Mouse (Mus musculus) testis, adult 2 months (tissue): ENCODE measurements at regions not wholly inside any gene's neighbourhood (a gene's known extent, or its start where the extent isn't known, plus 50 kb on each side); places are given as distances from the start of the nearest gene placed in this dataset.

Experiments
- H3K27ac ChIP-seq: fragments of 200-500 bp; 2 replicates; pipeline ENCODE4 v1.5.1; 2012; ENCODE audit warnings: low read depth, low read length; ENCODE audit not compliant: control insufficient read depth, insufficient read depth
- H3K27me3 ChIP-seq: fragments of 200-500 bp; 2 replicates; pipeline ENCODE4 v1.6.1; 2012; ENCODE audit warnings: mild to moderate bottlenecking, low read length, moderate library complexity; ENCODE audit not compliant: control insufficient read depth, insufficient read depth
- H3K36me3 ChIP-seq: fragments of 200-500 bp; 2 replicates; pipeline ENCODE4 v1.6.1; 2012; ENCODE audit warnings: mild to moderate bottlenecking, low read length; ENCODE audit not compliant: control insufficient read depth, insufficient read depth
- H3K4me1 ChIP-seq: fragments of 200-500 bp; 2 replicates; pipeline ENCODE4 v1.6.1; 2012; ENCODE audit warnings: low read length; ENCODE audit not compliant: control insufficient read depth, insufficient read depth
- H3K4me3 ChIP-seq: fragments of 200-500 bp; 2 replicates; pipeline ENCODE4 v1.5.1; 2012; ENCODE audit warnings: low read depth, mild to moderate bottlenecking, low read length, moderate library complexity, mixed read lengths; ENCODE audit not compliant: control insufficient read depth
- CTCF ChIP-seq: fragments of 200-500 bp; IDR thresholded peaks from 2 replicates; pipeline ENCODE4 v1.5.1; 2012; ENCODE audit warnings: low read depth, mild to moderate bottlenecking, inconsistent platforms, low read length, moderate library complexity; ENCODE audit not compliant: control insufficient read depth, insufficient read depth, insufficient replicate concordance
- POLR2A ChIP-seq: fragments of 200-500 bp; IDR thresholded peaks from 2 replicates; pipeline ENCODE4 v1.6.1; 2012; ENCODE audit warnings: low read depth, mild to moderate bottlenecking, inconsistent platforms, low read length, moderate library complexity; ENCODE audit not compliant: control insufficient read depth

DNA sequence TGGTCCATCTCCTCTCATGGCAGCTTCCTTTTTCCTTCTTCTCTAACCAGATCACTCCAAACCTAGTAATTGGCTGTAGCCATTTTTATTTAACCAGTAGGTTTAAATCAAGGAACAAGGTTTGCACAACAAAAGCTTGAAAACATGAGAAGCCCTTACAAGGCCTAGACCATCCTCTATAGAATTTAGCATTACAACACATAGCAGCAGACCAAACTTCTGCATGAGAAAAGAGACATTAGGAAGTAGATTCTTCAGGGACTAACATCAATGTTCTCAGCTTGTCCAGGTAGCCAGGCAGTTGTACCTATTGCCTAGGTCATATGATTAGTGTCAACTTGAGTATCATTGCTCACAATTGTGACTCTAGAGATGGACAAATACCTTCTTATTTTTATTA, 468.6 kb upstream of the Gm11114 start:
- TF ChIP-seq POLR2A (no peak), CTCF (no peak)
- Histone ChIP-seq H3K36me3 (no peaks in the 10 kb centered on the region), H3K27ac (no peak overlapping the region), H3K27me3 (no peaks in the 10 kb centered on the region), H3K4me1 (no peaks in the 10 kb centered on the region), H3K4me3 (no peak overlapping the region)

- no peaks in the 10 kb centered on the region for H3K36me3 ChIP-seq
- no peak for TF ChIP-seq CTCF
- TF ChIP-seq POLR2A, result no peak
- no peak overlapping the region for H3K4me3 ChIP-seq
- H3K27me3 ChIP-seq, result no peaks in the 10 kb centered on the region
- no peaks in the 10 kb centered on the region for H3K4me1 ChIP-seq
- H3K27ac ChIP-seq, result no peak overlapping the region
These were observed 451.0 kb upstream of the Gm11114 start for GRCm38 (mm10) chr9:84861600-84861999.

DNA sequence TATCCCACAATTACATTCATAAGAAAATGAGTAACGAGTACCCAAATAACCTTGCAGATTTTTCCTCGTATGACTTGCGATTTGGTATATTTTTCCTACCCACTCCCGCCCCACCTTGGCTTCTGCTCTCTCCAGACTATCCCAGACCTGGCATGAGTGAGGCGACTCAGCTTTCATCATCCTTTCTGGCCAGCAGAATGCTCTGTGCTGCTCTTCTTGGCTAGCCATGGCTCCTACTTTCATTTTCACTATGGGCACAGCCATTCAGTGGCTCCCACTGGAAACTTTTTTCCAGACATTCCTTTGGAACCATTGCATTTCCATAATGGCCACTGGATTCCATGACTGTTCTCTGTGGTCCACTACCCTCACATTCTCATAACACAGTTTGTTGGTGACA, 449.1 kb upstream of the Gm11114 start:
- no peak overlapping the region for H3K4me3 ChIP-seq
- H3K27me3 ChIP-seq, result no peaks in the 10 kb centered on the region

DNA sequence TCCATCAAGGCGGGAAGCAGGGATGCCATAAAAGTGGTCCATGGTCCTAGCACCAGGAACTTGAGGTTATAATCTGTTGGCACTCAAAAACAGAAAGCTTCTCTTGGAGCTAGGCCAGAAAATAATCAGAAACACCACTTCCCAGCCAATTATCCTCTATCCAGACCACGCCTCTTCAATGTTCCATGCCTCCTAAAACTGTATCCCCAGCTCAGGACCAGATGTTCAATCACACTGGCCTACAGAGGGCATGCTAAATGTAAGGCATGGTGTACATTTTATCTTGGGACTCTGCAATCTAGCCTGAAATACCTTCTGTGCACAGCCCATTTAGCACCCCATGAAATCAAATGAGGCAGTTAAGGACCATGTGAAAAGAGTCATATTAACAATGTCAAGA, 418.4 kb upstream of the Gm11114 start:
- no peak for TF ChIP-seq CTCF
- no peak for TF ChIP-seq POLR2A
- H3K36me3 ChIP-seq, result no peaks in the 10 kb centered on the region
- H3K4me3 ChIP-seq, result no peak overlapping the region
- no peaks in the 10 kb centered on the region for H3K27me3 ChIP-seq
- H3K27ac ChIP-seq, result no peak overlapping the region
- no peaks in the 10 kb centered on the region for H3K4me1 ChIP-seq

More for the DNA sequence above, 449.1 kb upstream of the Gm11114 start:
- Histone ChIP-seq H3K4me1 (no peaks in the 10 kb centered on the region), H3K27ac (no peak overlapping the region), H3K36me3 (no peaks in the 10 kb centered on the region)
- TF ChIP-seq CTCF, result no peak
- TF ChIP-seq POLR2A, result no peak

DNA sequence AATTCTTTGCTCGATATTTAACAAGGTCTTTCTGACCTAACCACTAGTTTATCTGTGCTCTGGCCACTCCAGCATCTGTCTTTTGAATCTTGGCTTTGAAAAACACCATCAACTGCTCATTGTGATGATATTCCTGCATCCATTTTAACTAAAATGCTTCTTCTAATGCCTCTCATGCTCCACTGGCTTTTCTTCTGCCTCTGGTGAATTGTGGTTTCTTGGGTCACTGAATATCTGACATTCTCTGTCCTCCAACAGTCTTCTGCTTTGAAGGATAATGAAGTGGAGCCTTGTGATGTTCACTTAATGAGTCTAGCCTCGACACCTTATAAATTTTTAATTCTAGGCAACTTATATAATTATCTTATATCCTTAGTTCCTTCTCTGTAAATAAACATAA, 416.5 kb upstream of the Gm11114 start:
- Histone ChIP-seq H3K4me3 (no peak overlapping the region), H3K27ac (no peak overlapping the region)
- TF ChIP-seq POLR2A (no peak), CTCF (no peak)

DNA sequence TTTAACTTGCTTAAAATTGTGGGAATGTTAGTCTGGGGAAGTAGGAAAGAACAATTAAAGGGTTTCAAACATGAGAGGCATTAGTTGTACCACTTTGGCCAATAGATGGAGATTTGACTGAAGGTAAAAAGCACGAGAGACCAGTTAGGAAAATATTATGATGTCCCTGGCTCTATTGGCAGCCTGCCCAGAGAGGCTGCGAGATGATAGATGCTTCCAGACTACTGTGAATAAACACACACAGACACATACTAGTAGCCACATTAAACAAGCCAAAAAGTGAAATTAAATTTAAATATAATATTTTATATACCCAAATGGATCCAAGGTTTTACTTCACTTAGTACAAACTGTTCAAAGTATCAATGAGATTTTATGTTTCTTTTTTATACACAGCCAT, 411.9 kb upstream of the Gm11114 start:
- H3K36me3 ChIP-seq, result no peaks in the 10 kb centered on the region
- no peak overlapping the region for H3K27ac ChIP-seq
- no peaks in the 10 kb centered on the region for H3K4me1 ChIP-seq
- no peak overlapping the region for H3K4me3 ChIP-seq
- TF ChIP-seq POLR2A (no peak), CTCF (no peak)
- H3K27me3 ChIP-seq, result no peaks in the 10 kb centered on the region

More for the DNA sequence above, 416.5 kb upstream of the Gm11114 start:
- Histone ChIP-seq H3K36me3 (no peaks in the 10 kb centered on the region), H3K4me1 (no peaks in the 10 kb centered on the region), H3K27me3 (no peaks in the 10 kb centered on the region)

- Histone ChIP-seq H3K36me3 (no peaks in the 10 kb centered on the region), H3K4me3 (no peak overlapping the region), H3K27me3 (no peaks in the 10 kb centered on the region), H3K27ac (no peak overlapping the region), H3K4me1 (no peaks in the 10 kb centered on the region)
- TF ChIP-seq POLR2A, result no peak
- no peak for TF ChIP-seq CTCF
These were observed 406.3 kb upstream of the Gm11114 start for GRCm38 (mm10) chr9:84906244-84906643.

- no peak overlapping the region for H3K4me3 ChIP-seq
- H3K4me1 ChIP-seq, result no peaks in the 10 kb centered on the region
- H3K36me3 ChIP-seq, result no peaks in the 10 kb centered on the region
- H3K27ac ChIP-seq, result no peak overlapping the region
- no peaks in the 10 kb centered on the region for H3K27me3 ChIP-seq
- TF ChIP-seq CTCF (no peak), POLR2A (no peak)
These were observed 399.3 kb upstream of the Gm11114 start for GRCm38 (mm10) chr9:84913321-84913720.
